Mouse (Mus musculus) layer of hippocampus, adult 2 months (tissue): ENCODE measurements at regions not wholly inside any gene's neighbourhood (a gene's known extent, or its start where the extent isn't known, plus 50 kb on each side); places are given as distances from the start of the nearest gene placed in this dataset.

Experiments
- DNase-seq, 2 experiments: peaks; one replicate each; pipeline ENCODE4 v3.0.0; 2022; ENCODE audit warnings: low spot score in 2 of 2
- H3K27ac ChIP-seq: fragments of 200-600 bp; 2 replicates; pipeline ENCODE4 v1.8.1; 2022
- H3K4me3 ChIP-seq: fragments of 200-600 bp; 2 replicates; pipeline ENCODE4 v1.8.1; 2022; ENCODE audit warnings: mild to moderate bottlenecking
- CTCF ChIP-seq: fragments of 200-600 bp; conservative IDR thresholded peaks from 2 replicates; pipeline ENCODE4 v1.8.1; 2022; ENCODE audit warnings: antibody characterized with exemption, mild to moderate bottlenecking, moderate library complexity

GRCm38 (mm10) chr12:6211266-6211665 lies 835.8 kb upstream of the Klhl29 start:
- DNase-seq = peak; percentile 11 to 16
- Histone ChIP-seq H3K27ac (no peak overlapping the region), H3K4me3 (no peak overlapping the region)
- no peak for TF ChIP-seq CTCF

GRCm38 (mm10) chr12:6189232-6189631 lies 813.8 kb upstream of the Klhl29 start:
- no peak overlapping the region for H3K27ac ChIP-seq
- no peak overlapping the region for H3K4me3 ChIP-seq
- no peak for DNase-seq
- TF ChIP-seq CTCF = no peak

GRCm38 (mm10) chr12:6168795-6169194 lies 793.3 kb upstream of the Klhl29 start:
- Histone ChIP-seq H3K4me3 (no peak overlapping the region), H3K27ac (no peak overlapping the region)
- DNase-seq = no peak
- TF ChIP-seq CTCF = no peak

GRCm38 (mm10) chr12:6154287-6154686 lies 778.8 kb upstream of the Klhl29 start:
- DNase-seq = no peak
- no peak overlapping the region for H3K27ac ChIP-seq
- TF ChIP-seq CTCF = no peak
- H3K4me3 ChIP-seq = no peak overlapping the region

- H3K4me3 ChIP-seq = no peak overlapping the region
- 0 out of 2 replicates have a peak overlapping the region, but pooled peaks have one; percentile 2 for H3K27ac ChIP-seq
- peak in 1 of 2 experiments; percentile 41 for DNase-seq
- TF ChIP-seq CTCF = no peak
Measured at GRCm38 (mm10) chr12:6151476-6151875, 776.0 kb upstream of the Klhl29 start.

- DNase-seq = no peak
- TF ChIP-seq CTCF = no peak
- no peak overlapping the region for H3K27ac ChIP-seq
- H3K4me3 ChIP-seq = no peak overlapping the region
Measured at GRCm38 (mm10) chr12:6132451-6132850, 757.0 kb upstream of the Klhl29 start.

GRCm38 (mm10) chr12:6119557-6119956 lies 744.1 kb upstream of the Klhl29 start:
- TF ChIP-seq CTCF = no peak
- DNase-seq = no peak
- H3K27ac ChIP-seq = no peak overlapping the region
- no peak overlapping the region for H3K4me3 ChIP-seq

GRCm38 (mm10) chr12:6115254-6115653 lies 739.8 kb upstream of the Klhl29 start:
- no peak for DNase-seq
- H3K4me3 ChIP-seq = no peak overlapping the region
- TF ChIP-seq CTCF = no peak
- H3K27ac ChIP-seq = no peak overlapping the region

GRCm38 (mm10) chr12:6097295-6097694 lies 721.8 kb upstream of the Klhl29 start:
- H3K27ac ChIP-seq = no peak overlapping the region
- TF ChIP-seq CTCF = no peak
- DNase-seq = no peak

GRCm38 (mm10) chr12:6087627-6088350 lies 712.3 kb upstream of the Klhl29 start:
- no peak overlapping the region for H3K27ac ChIP-seq
- TF ChIP-seq CTCF = no peak
- H3K4me3 ChIP-seq = no peak overlapping the region
- no peak for DNase-seq

More at GRCm38 (mm10) chr12:6097295-6097694, 721.8 kb upstream of the Klhl29 start:
- no peak overlapping the region for H3K4me3 ChIP-seq

- TF ChIP-seq CTCF = no peak
- no peak overlapping the region for H3K27ac ChIP-seq
Measured at GRCm38 (mm10) chr12:6087071-6087470, 711.6 kb upstream of the Klhl29 start.

GRCm38 (mm10) chr12:6046866-6047689 lies 671.6 kb upstream of the Klhl29 start:
- Histone ChIP-seq H3K27ac (peak overlapping the region; percentile 63), H3K4me3 (no peak overlapping the region; the same call in 1 of the 2 replicates)
- no peak for TF ChIP-seq CTCF
- DNase-seq = peak; percentile 76 to 83

More at GRCm38 (mm10) chr12:6087071-6087470, 711.6 kb upstream of the Klhl29 start:
- no peak overlapping the region for H3K4me3 ChIP-seq
- no peak for DNase-seq

- no peak for DNase-seq
- Histone ChIP-seq H3K4me3 (no peak overlapping the region), H3K27ac (peak overlapping the region; percentile 63)
- TF ChIP-seq CTCF = no peak
Measured at GRCm38 (mm10) chr12:6046110-6046509, 670.6 kb upstream of the Klhl29 start.

- H3K27ac ChIP-seq = no peak overlapping the region
- peak; percentile 48 for TF ChIP-seq CTCF
- no peak for DNase-seq
- no peak overlapping the region for H3K4me3 ChIP-seq
Measured at GRCm38 (mm10) chr12:6042326-6042725, 666.8 kb upstream of the Klhl29 start.
